Mouse (Mus musculus) fat pad, adult 2 months (tissue): ENCODE results near the gene Fut2.
A peak's percentile ranks its signal among the peaks of the same experiment; 100 is the strongest.

ENCODE experiments used
- DNase-seq: peaks from one replicate; pipeline ENCODE4 v3.0.0-alpha.2; 2011; ENCODE audit warnings: low read depth, low spot score; ENCODE audit errors: extremely low read depth

Fut2 gene

DNA sequence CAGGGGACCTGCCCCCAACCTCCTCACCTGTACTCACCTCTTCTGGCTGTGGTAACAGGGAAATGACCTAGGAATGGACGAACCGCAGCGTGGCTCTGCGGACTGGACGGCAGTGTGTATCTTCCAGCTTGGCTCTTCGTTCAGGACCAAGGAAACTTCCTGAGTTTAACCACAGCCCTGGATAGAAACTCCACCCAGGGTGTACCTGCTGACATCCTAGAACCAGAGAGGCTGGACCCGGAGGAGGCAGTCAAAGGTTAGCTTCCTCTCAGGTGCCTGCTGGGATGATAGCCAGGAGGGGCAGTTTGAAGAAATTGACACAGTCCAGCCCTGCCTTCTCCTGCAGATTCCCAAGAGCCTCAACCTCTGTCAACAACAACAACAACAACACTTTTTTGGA is at the start of gene Fut2:
Gene Fut2 (minus strand): TSS at position 234 of the 400 bp plus-strand sequence.
- no peak for DNase-seq

DNA sequence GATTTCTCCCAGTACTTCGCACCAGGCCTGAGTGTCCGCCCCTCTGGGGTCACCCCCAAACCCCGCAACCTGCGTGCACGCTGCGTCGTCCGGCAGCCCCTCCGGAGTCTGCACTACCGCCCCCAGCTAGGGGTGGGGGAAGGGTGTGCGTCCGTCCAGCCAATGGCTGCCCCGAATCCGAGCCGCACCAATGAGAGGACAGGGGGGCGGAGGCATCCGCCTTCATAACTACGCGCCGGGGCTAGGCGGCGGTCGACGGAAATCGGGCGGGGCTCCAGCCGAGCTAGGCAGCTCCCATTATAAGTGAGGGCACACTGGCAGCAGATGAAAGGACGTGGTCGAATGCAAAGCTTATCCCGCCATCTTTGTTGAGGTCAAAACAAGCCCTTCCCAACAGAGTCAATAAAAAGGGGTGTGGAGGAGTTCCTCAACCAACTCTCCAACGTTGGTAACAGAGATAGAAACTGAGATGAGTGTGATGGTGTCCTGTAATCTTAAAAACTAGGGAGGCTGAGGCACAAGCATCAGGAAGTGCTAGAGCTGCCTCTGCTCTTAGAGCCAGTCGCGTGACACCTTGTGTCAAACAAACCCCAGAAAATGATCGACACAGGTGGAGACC is 49.0 kb upstream of the Fut2 start, which contains the start of gene Rpl18:
Gene Rpl18 (plus strand): TSS at position 368 of the 619 bp plus-strand sequence.
- no peak for DNase-seq

DNA sequence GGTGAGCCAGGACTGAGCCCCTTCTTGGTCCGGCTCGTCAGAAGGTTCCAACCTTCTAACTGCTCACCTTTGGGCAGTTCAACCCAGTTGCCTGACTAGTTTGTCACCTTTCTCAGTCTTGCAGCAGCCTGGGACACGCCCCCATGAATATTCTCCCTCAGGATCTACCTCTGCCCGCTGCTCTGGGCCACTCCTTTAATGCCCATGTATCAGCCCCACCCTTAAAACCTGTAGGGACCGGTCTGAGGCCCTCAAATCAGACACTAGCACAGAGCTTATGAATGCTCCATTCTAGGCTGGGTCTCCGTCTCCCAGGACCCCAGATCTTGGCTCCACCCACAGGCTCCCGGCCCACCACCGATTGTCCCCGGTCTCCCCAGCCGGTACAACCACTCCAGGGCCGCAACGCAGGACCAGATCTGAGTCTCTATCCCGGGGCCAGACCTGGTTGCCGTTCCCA is 48.5 kb upstream of the Fut2 start:
- no peak for DNase-seq

DNA sequence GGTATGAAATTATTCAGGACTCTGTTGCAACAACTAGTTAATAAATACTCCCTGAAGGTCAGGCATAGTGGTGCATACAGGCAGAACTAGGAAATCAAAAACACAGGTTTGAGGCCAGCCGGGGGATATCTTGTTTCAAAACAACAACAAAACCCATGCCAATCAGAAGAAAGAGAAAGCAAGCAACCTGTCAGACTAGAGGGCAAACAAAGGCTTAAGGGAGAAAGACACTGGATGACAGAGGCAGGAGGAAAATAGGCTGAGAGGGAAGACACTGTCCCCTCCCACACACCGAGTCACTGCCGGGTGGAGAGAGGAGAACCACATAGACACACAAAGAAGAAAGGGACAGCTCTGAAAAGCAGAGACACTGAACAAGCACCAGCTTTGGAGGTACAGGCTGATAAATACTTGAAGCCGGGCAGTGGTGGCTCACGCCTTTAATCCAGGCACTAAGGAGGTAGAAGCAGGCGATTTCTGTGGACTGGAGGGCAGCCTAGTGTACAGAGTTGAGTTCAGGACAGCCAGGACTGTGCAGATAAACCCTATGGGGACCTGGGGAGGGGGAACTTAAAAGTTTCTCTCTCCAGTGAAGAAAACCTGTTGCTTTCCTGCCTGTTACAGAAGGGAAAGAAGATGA is 47.8 kb upstream of the Fut2 start:
- no peak for DNase-seq

DNA sequence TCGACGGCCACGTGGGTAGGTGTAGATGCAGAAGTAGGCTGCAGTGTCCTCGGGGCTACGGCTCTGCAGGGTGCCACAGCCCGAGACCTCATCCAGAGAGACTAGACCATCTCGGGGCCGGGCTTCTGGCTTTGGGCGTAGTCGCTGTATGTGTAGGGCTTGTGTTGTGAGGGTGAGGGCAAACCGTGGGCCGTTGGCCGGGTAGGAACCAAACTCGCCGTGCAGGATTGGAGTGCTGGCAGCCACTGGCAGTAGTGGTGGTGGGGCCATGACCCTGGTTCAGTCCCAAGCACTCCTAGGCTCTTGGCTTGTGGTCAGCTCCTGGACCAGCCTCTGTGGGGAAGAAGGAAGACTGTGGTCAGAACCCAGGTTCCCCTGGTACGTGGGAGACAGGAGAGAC is 47.2 kb upstream of the Fut2 start:
- DNase-seq, result no peak

DNA sequence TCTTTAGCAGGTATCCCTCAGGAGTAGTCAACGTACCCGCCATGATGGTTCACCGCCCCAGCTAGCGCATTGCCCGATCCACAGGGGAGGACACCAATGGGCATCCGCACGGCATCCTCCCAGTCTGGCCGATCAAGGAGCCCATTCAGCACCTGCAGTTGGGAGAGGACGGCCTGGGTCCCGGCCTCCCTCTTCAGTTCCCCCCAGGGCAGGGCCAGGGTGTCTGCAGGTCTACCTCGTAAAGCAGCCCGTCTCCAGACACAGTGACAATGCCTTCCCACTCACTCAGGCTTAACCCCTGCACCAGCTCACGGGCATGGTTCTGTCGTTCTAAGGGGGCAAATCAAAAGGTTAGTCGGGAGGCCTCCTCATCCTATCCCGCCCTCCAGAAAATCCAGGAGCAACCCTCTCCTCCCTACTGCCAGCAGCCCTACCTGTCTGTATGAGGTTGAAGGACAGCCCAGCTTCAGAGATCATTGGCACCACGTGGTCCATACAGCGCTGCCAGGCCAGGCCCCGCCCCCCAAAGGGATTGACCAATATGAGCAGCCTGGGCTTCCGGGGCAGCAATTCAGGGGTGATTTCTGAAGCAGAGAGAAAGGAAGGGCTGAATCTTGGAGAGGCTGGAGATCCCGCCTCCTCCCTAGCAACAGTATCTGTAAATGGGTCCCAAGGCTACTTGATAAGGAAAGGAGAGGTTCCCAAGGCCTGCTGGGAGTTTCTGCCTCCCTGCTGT is 46.0 kb upstream of the Fut2 start:
- no peak for DNase-seq

DNA sequence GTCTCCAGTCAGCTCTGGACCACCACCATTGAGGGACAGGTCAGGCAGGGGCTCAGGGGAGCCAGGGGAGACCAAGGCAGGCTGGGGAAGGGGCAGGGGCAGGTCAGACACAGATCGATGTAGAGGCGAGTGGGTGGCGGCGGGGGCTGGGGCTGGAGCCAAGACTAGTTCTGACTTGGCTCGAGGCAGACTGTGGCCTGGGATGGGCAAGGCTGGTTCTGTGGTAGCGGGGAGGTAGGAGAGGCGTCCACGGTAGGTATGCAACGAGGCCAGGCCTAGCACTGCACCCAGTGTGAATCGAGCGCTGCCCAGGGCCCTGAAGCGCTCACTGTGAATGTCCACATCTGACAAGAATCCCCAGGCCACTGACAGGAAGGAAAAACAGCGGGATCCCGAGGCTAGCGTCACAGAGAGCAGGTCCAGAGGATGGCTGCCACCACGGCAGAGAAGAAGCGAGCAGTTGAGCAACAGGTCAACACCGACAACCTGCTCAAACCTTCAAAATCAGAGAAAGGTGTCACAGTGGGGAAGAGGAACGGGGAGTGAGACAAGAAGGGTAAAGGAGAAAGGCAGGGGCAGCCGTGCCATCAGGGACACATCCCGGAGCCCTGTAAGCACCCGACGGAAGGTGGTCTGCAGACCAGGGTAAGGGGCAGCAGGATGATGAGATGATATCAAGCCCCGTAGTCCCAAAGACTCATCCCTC is 45.3 kb upstream of the Fut2 start:
- no peak for DNase-seq

DNA sequence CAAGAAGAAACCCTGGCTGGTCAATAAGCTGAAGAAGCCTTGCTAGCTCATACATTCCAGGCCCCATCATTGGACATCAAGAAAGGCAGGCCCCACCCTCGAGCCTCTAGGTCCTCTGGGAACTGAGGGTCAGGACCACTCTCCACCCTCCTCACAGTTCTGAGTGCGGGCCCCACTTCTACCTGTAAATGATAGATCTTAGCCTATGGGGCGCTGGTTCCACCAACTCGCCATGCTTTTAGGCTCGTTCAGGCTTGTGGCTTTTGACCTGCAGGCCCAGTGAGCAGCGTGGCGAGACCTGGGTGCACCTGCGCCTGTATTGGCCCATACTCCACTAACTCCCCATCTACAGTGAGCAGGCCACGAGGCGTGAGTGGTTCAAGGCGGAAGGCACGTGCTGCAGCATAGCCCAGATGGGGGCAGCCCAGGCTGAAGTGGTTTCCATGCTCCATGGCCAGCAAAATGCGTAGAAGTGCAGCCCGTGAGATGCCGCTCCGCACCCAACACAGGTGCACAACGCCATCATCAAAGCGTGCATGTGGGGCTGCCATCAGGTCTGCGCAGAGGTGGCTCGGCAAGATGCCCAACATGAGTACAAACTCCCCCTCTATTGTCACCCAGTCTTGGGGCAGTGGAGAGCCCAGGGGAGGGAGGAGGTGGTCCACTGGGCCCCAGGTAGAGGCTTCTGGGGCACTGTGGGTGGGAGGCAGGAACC is 44.4 kb upstream of the Fut2 start:
- DNase-seq, result no peak

DNA sequence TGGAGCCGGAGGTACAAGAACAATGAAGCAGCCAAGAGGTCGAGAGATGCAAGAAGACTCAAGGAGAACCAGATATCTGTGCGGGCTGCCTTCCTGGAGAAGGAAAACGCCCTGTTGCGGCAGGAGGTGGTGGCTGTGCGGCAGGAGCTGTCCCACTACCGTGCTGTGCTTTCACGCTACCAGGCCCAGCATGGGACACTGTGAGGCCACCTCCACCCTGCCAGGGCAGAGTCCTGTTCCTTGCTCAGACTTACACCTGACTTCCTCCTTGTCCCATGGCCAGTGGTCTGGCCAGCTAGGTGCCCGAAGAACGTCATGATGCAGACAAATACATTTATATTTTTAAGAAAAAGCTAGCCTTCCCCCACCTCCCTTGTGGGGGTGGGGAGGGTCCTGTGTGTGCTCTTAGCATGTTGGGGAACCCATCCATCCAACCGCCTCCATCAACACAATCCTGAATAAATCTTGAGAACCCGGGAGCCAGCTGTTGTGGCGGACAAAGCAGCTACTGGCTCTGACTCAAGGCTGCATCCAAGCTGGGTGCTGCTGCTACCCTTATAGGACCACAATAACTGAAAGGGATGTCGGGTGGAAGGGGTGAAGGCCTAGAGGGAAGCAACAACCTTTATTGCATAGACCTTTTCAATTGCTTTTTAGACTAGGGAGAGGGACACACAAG is 43.6 kb upstream of the Fut2 start:
- DNase-seq, result no peak

DNA sequence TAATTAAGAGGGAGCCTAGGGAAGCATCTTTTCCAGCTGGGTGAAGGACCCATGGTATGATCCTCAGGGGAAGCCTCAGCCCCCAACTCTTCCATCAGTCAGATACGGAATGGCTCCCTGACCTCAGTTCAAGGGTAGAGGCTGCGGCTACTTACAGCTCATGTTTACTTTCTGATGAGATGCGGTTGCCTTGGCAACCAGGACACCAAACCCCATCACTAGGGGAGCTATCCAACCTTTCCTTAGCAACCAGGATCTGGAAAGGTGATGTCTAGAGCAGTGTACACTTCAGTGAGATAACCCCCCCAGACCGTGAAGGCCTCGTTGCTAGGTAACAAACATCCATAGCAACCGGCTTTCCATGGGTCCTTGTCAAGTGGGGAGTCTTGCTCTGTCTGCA is 42.8 kb upstream of the Fut2 start:
- no peak for DNase-seq

DNA sequence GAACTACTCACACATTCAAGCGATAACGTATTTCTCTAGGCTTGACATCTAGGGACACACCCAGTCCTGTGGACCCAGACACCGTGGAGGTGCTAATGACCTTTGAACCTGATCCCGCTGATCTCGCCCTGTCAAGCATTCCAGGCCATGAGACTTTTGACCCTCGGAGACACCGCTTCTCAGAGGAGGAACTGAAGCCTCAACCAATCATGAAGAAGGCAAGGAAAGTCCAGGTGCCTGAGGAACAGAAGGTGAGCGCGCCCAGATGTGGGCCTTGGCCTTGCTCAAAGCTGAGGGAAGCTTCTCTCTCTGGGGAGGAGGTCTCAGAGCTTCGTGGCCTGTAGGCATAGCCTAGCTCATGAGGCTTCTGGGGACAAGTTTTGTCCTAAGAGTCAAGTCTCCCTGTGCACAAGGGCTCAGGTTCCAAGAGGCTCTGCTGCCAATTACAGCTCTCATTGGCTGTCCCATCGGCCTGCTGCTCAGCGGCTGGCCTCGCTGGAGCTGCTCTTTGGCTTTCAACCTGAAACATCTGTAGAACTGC is 42.1 kb upstream of the Fut2 start:
- no peak for DNase-seq

DNA sequence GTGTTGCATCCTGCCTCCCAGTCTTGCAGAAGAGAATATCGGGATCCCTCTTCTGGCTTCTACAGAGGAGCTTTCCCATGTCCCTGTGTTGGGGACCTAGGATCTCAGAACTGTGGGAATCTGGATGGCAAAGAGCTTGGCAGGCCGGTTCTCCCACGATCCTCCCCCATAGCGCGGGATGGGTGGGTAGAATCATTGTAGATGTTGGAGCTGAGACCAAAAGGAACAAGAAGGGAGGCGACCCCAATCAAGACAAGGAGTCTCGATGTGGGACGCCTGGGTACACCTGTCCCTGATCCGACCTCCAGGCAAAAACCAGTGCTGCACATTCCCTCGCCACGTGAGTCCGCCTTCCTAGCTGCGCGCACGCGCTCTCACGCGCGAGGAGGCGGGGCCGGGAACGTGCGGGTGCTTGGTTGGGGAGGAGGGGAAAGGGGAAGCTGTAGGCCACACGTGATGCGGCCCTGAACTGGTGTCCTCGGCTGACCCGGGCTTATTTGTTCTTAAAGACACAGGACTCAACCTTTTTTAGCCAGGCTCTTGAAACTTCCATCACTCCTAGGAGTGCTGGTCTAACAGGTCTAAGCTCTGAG is 41.3 kb upstream of the Fut2 start:
- DNase-seq, result no peak

DNA sequence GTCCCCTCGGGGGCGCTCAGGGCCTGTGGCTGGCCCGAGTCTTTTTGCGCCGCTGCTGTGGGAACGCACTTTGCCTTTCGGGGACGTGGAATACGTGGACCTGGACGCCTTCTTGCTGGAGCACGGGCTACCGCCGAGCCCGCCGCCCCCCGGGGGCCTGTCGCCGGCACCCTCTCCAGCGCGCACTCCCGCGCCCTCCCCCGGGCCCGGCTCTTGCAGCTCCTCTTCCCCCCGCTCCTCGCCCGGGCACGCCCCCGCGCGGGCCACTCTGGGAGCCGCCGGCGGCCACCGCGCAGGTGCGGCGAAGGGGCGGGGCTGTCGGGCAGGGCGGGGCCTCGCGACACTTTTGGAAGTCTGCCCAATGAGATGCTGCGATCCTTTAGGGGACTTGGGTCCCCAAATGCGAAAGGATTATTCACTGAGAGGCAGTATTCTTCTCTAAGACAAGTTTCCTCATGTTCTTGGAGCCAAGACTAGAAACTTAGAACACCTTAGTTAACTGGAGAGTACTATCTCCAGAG is 40.6 kb upstream of the Fut2 start:
- no peak for DNase-seq

DNA sequence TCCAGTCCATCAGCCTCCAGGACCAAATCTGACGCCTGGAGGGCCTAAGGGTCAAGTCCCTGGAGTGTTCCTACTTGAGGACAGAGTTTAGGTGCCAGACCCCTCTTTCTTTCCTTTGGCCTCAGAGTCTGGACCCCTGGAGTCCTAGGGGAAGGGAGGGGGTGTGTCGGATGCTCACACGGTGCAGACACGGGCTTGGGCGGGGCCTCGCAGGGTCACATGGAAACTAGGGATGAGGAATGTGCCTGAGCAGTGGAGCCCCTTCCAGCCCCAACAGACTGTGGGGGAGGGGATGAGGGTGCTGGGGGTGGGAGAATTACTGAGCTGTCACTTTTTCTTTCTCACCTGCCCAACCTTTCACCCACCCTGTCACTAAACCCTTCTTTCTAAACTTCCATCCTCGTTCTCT is 39.7 kb upstream of the Fut2 start:
- no peak for DNase-seq

DNA sequence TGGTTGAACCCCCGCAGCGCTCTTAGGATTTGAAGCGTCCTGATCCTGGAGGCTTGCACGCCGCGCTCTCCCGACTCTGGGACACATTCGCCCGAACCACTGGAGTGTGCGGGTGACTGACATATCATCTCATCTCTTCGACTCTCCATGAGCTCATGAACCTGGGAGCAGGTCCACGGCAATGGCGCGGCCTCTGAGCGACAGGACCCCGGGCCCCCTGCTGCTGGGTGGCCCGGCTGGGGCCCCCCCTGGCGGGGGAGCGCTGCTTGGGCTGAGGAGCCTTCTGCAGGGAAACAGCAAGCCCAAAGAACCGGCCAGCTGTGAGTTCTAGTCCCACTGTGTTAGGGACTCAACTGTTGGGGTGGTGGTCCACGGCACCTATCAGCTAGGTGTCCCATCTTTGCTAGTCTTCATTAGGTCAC is 39.3 kb upstream of the Fut2 start:
- DNase-seq, result no peak

DNA sequence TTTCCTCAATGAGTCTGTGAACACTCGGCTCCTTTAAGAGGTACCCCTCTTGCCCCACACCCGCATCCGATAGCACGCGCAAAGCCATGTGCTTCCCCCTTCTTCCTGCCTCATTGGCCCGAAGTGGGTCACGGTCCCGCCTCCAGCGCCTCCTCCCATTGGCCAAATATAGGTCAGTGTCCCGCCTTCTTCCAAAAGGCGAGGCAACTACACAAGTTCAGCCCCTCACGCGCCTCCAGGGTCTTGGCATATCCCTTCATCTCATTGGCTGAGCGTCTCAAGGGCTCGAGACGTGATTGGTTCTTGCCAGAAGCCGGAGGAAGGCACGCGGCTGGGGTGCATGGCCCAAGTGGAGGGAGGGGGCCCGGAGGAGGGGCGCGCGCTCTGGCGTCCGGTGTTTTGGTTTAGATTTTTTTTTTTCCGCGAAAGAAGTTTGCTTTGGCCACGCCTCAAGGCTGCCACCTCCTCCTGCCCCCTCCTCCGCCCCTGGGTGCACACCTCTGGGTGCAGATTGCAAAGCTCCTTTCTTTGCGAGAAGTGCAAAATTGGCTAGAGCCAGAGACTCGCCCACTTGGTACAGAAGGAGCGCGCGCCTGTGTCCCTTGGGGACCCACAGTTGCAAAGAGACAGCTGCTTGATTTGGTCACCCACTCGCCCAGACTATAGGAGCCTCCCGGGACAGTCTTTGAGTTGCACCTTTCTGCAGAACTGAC is 38.7 kb upstream of the Fut2 start, which contains the start of gene Dbp:
Gene Dbp (plus strand): TSS at position 359 of the 713 bp plus-strand sequence.
- DNase-seq, result peak; percentile 99

DNA sequence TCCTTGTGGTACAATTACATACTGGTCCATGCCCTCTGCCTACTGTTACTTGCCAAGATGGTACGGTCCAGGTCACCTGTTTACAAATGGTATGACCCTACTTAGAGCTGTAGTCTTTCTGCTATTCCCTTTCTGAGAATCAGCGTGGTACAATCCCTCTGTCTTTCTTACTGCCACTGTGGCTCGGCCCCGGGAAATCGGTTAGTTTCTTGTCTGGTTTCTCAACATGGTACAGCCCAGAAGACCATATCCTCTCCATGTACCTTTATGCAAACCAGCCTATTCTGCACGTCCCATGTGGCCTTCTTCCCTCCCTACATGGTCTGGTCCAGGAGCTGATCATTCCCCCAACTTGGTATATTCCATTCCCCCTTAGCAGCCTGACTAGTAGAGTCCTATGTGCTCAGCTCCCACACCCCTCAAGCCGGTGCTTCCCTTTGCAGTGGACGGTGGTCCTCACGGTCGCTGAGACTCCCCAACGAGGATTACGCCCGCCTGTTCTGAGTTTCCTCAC is 37.9 kb upstream of the Fut2 start:
- no peak for DNase-seq

DNA sequence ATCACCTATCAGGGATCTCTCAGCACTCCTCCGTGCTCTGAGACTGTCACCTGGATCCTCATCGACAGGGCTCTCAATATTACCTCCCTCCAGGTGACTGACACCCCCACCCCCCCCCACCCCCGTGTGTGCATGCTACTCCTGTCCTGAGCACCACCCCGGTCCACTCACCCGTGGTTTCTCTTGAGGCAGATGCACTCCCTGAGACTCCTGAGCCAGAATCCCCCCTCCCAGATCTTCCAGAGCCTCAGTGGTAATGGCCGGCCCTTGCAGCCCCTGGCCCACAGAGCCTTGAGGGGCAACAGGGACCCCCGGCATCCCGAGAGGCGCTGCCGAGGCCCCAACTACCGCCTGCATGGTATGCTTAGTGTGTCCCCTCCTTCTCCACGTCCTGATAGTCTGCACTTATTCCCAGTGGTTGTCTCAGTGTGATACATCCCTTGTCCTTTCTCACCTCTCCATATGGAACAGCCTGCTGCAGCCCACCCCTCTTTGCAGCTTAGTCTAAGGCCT is 37.4 kb upstream of the Fut2 start:
- DNase-seq, result no peak
